Mouse (Mus musculus) liver, embryonic 14.5 days (tissue): Measurements from ENCODE around the gene Slamf9.

ENCODE experiments used
- CTCF ChIP-seq: IDR thresholded peaks from 2 replicates; pipeline ENCODE4 v1.5.1; 2016; ENCODE audit warnings: antibody characterized with exemption, low read depth, control low read depth
- EP300 ChIP-seq: IDR thresholded peaks from 2 replicates; pipeline ENCODE4 v1.6.1; 2016; ENCODE audit warnings: antibody characterized with exemption, low read depth

DNA sequence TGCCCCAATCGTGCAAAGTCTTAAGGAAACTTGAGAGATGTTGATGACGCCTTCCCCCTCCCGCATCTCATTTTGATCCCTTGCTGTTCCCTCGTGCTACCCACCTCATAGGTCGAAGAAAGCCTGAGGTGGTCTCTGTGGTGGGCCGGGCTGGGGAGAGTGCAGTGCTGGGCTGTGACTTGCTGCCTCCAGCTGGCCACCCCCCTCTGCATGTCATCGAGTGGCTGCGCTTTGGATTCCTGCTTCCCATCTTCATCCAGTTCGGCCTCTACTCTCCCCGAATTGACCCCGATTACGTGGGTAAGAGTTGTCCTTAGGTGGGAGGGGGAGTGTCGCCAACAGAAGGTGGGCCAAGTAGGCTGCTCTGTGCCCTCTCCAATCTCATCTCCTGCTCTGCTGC lies 9.5 kb downstream of the Slamf9 start:
- TF ChIP-seq CTCF, result no peak
- TF ChIP-seq EP300, result no peak
